Mouse (Mus musculus) liver, postnatal 0 days (tissue): ENCODE data around the gene Tbxa2r. TPM values are rescaled to one million over a fixed set of nuclear protein-coding genes. Genes with fewer than 3 reads are reported as not detected.

Experiments used
- ATAC-seq: fragments of 200-750 bp; cut with Nextera tagmentation; 2 replicates; pipeline ENCODE4 v1.8.0; 2017; ENCODE audit warnings: mild to moderate bottlenecking, moderate library complexity
- DNase-seq: peaks from one replicate; pipeline ENCODE4 v3.0.0-alpha.2; 2016
- H3K27ac ChIP-seq: fragments of 300-500 bp; sonication (generic); 2 replicates; pipeline ENCODE4 v1.5.1; 2014; ENCODE audit warnings: antibody characterized with exemption, moderate library complexity, mild to moderate bottlenecking, low read depth
- H3K27me3 ChIP-seq: fragments of 300-500 bp; sonication (generic); 2 replicates; pipeline ENCODE4 v1.6.1; 2014; ENCODE audit warnings: low read length, control low read depth, mixed read lengths; ENCODE audit not compliant: insufficient read depth
- H3K36me3 ChIP-seq: fragments of 300-500 bp; sonication (generic); replicated peaks from 2 replicates; pipeline ENCODE4 v1.6.1; 2014; ENCODE audit warnings: mild to moderate bottlenecking, control low read depth, low read length, moderate library complexity, mixed read lengths; ENCODE audit not compliant: insufficient read depth
- H3K4me1 ChIP-seq: fragments of 300-500 bp; sonication (generic); 2 replicates; pipeline ENCODE4 v1.6.1; 2014; ENCODE audit warnings: antibody characterized with exemption, mild to moderate bottlenecking, control low read depth; ENCODE audit not compliant: insufficient read depth
- H3K4me2 ChIP-seq: fragments of 300-500 bp; sonication (generic); 2 replicates; pipeline ENCODE4 v1.6.1; 2014; ENCODE audit warnings: low read depth, mild to moderate bottlenecking, low read length, moderate library complexity, mixed read lengths
- H3K4me3 ChIP-seq: fragments of 300-500 bp; sonication (generic); 2 replicates; pipeline ENCODE4 v1.5.1; 2014; ENCODE audit warnings: low read depth, low read length
- H3K9ac ChIP-seq: fragments of 300-500 bp; sonication (generic); replicated peaks from 2 replicates; pipeline ENCODE4 v1.6.1; 2014; ENCODE audit warnings: mild to moderate bottlenecking, moderate library complexity
- H3K9me3 ChIP-seq: fragments of 300-500 bp; sonication (generic); 2 replicates; pipeline ENCODE4 v1.6.1; 2016; ENCODE audit warnings: mild to moderate bottlenecking, control low read depth, low read length, mixed read lengths
- CTCF ChIP-seq: sonication (generic); IDR thresholded peaks from 2 replicates; pipeline ENCODE4 v1.5.1; 2016; ENCODE audit warnings: antibody characterized with exemption, low read depth
- EP300 ChIP-seq: IDR thresholded peaks from 2 replicates; pipeline ENCODE4 v1.6.1; 2016; ENCODE audit warnings: antibody characterized with exemption, low read depth, mild to moderate bottlenecking
- WGBS: fragments of 180-500 bp; shearing (Covaris S2); extraction: QIAGEN DNeasy Blood & Tissue Kit; methylation state at CpG from one replicate; pipeline ENCODE4 v1.1.7; 2014; ENCODE audit not compliant: insufficient replicate concordance; 5-methylcytosine and 5-hydroxymethylcytosine counted together
- polyA plus RNA-seq: library from polyadenylated mRNA; unstranded; fragments of >200 nt; fragmentation: Nextera tagmentation; extraction: Ambion mirVana; gene quantifications from 2 replicates; pipeline ENCODE4 v1.2.1, GENCODE M21; 2015

The Tbxa2r gene
- polyA plus RNA-seq, 1 experiment from 2014 or later = 5.4 TPM

DNA sequence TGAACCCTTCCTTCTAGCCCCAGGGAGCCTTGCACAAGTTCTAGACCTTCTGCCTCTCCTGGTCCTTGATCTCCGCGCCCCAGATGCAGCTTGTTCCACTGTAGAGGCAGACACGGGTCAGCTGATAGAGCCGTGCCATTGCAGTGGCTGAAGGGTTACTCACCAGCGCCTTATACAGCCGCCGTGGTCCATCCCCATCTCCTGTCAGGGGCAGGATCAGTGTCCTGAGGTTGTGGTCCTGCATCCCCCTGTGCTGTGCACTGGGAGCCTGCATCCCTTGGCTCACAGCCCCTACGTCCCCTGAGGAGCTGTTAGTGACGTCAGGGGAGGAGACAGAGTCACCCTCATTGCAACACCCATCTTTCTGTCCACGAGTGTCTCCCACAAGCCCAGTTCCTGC is 25.3 kb upstream of the Tbxa2r start:
- Histone ChIP-seq H3K9ac (peak overlapping the region; percentile 16), H3K9me3 (no peaks in the 10 kb centered on the region), H3K4me2 (peak overlapping the region; percentile 18), H3K27me3 (no peaks in the 10 kb centered on the region), H3K4me1 (peaks cover 64% of the 10 kb centered on the region), H3K36me3 (peaks cover 22% of the 10 kb centered on the region), H3K27ac (peak overlapping the region; percentile 41), H3K4me3 (0 out of 2 replicates have a peak overlapping the region, but pooled peaks have one; percentile 4)
- no peak for DNase-seq
- TF ChIP-seq CTCF (no peak), EP300 (no peak)
- whole genome bisulfite sequencing = 29% methylated on average over 10 of the region's 10 CpGs
- no peak for ATAC-seq

DNA sequence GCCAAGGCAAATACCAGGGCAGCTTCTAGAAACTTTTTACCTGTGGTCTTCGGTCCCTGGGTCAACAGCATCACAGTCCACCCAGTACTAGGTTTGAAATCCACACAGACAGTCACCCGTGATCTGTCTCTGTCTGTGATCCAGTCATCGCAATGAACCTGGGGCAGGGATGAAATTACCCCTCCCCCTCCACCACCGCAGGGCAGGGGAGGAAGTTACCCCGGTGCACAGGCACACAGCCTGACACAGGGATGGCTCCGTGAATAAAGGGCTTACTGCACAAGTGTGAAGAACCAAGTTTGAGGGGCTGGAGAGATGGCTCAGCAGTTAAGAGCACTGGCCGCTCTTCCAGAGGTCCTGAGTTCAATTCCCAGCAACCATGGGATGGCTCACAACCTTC is 24.8 kb upstream of the Tbxa2r start:
- H3K4me1 ChIP-seq = peaks cover 60% of the 10 kb centered on the region
- no peak overlapping the region; the same call in 1 of the 2 replicates for H3K27ac ChIP-seq
- TF ChIP-seq EP300 (no peak), CTCF (no peak)
- ATAC-seq (no peak), DNase-seq (no peak)
- 30% methylated on average over 7 of the region's 7 CpGs for WGBS
- no peaks in the 10 kb centered on the region for H3K27me3 ChIP-seq
- no peaks in the 10 kb centered on the region for H3K9me3 ChIP-seq
- H3K4me2 ChIP-seq = no peak overlapping the region
- H3K9ac ChIP-seq = no peak overlapping the region
- no peak overlapping the region for H3K4me3 ChIP-seq
- H3K36me3 ChIP-seq = peaks cover 25% of the 10 kb centered on the region

DNA sequence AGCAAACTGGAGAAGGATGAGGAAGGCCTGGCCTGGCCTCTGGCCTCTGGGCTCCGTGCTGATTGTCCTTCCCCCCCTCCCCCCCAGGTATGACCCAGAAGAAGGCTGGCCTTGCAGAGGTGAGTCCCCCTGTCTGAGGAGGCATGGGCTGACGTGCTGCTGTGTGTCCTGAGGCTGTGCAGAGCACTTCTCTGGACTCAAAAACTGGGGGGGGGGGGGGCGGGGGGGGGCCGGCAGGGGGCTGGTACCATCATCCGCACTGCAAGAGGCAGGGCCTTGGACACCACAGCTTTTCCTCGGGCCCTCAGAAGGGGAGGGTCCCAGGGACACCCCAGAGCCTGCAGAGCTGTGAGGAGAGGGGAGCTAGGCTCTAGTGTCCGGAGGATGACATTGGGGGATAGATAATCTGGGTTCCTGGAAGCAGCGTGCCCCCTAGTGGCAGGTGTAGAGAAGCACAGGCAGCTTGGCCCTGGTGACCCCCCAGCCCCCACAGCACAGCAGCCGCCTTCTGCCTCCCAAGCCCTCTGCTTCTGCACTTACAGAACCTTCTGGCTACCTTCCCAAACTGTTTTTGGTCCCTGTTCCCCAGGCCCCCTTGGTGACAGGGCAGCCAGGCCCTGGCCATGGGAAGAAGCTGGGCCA is 23.8 kb upstream of the Tbxa2r start:
- DNase-seq = peak; percentile 82
- Histone ChIP-seq H3K9ac (no peak overlapping the region), H3K9me3 (no peaks in the 10 kb centered on the region), H3K27ac (no peak overlapping the region), H3K4me1 (peaks cover 51% of the 10 kb centered on the region), H3K4me3 (no peak overlapping the region), H3K36me3 (peaks cover 34% of the 10 kb centered on the region), H3K27me3 (no peaks in the 10 kb centered on the region), H3K4me2 (no peak overlapping the region)
- WGBS = 26% methylated on average over 7 of the region's 9 CpGs
- TF ChIP-seq CTCF = peak; percentile 97
- no peak for TF ChIP-seq EP300
- peak; percentile 47 for ATAC-seq

DNA sequence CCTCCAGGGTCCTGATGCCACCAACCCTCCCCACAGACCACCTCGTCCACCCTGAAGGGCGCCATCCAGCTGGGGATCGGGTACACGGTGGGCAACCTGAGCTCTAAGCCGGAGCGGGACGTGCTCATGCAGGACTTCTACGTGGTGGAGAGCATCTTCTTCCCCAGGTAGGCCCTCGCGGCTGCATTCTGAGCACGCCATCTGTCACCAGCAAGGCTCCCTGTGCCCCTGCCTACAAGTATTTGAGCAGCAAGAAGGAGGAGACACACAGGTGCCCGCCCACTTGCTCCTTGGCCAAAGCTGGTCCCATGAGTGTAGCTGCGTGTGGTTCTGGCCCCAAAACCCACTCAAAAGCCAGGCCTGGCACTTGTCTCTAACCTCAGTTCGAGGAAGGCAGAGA is 22.9 kb upstream of the Tbxa2r start:
- Histone ChIP-seq H3K27ac (no peak overlapping the region), H3K4me3 (no peak overlapping the region), H3K9ac (no peak overlapping the region), H3K27me3 (no peaks in the 10 kb centered on the region), H3K9me3 (no peaks in the 10 kb centered on the region), H3K4me2 (no peak overlapping the region), H3K4me1 (peaks cover 42% of the 10 kb centered on the region), H3K36me3 (peaks cover 39% of the 10 kb centered on the region)
- WGBS = 92% methylated on average over 14 of the region's 14 CpGs
- ATAC-seq (no peak), DNase-seq (no peak)
- TF ChIP-seq CTCF (no peak), EP300 (no peak)

DNA sequence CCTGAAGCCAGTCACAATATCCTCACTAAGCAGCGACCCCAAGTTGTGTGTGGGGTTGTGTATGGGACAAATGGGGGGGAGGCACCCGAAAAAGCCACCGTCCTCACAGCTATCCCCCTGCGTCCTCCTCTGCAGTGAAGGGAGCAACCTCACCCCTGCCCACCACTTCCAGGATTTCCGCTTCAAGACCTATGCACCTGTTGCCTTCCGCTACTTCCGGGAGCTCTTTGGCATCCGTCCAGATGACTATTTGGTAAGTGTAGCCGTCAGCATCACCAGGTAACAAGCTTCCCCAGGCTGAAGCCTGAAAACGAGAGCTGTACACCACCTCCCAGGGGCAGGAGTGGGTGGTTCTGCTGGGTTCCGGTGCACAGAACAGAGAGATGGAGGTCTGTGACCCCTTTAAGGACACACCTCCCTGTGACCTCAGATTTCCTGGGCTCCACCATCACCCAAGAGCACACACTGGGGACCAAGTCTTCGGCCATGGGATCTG is 22.3 kb upstream of the Tbxa2r start:
- ATAC-seq (no peak), DNase-seq (no peak)
- H3K4me3 ChIP-seq = no peak overlapping the region
- 83% methylated on average over 12 of the region's 12 CpGs for WGBS
- no peak overlapping the region for H3K4me2 ChIP-seq
- H3K9ac ChIP-seq = no peak overlapping the region
- H3K4me1 ChIP-seq = peaks cover 36% of the 10 kb centered on the region
- no peaks in the 10 kb centered on the region for H3K27me3 ChIP-seq
- no peaks in the 10 kb centered on the region for H3K9me3 ChIP-seq
- TF ChIP-seq CTCF = no peak
- TF ChIP-seq EP300 = no peak
- H3K27ac ChIP-seq = no peak overlapping the region
- H3K36me3 ChIP-seq = peaks cover 45% of the 10 kb centered on the region

DNA sequence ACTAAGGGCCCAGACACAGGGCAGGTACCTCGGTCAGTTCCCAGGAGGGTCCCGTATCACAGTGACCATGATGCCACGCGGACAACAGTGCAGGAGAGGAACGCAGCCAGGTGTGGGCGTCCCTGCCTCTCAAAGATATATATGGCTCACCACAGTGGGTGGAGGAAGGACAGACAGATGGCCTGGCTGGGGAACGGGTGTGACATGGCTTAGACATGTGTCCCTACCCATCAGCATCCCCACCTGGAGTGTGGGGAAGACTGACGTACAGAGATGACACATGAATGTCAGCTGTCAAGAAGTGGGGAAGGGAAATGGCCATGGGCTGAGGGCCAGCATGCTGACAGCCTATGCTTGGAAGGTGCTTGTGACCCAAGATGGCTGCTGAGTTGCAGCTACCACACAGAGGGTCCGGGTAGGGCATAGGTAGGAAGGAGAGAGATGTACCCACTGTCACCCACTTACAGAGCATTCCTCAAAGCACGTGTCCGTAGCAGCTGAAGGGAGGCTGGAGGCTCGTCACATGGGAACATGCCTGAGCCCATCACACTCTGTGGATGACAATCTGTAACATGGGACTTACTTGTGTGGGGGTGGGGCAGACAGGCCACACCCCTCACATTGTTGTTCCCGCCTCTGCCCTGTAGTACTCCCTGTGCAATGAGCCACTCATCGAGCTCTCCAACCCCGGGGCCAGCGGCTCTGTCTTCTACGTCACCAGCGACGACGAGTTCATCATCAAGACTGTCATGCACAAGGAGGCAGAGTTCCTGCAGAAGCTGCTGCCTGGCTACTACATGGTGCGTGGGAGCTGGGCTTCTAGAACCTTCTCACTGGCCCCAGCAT is 21.5 kb upstream of the Tbxa2r start:
- no peak overlapping the region for H3K4me3 ChIP-seq
- no peak for ATAC-seq
- DNase-seq = no peak
- TF ChIP-seq EP300 (no peak), CTCF (no peak)
- peaks cover 51% of the 10 kb centered on the region for H3K36me3 ChIP-seq
- H3K9me3 ChIP-seq = no peaks in the 10 kb centered on the region
- H3K27ac ChIP-seq = no peak overlapping the region
- no peak overlapping the region for H3K9ac ChIP-seq
- 89% methylated on average over 21 of the region's 21 CpGs for WGBS
- H3K4me1 ChIP-seq = peaks cover 28% of the 10 kb centered on the region
- no peak overlapping the region for H3K4me2 ChIP-seq
- H3K27me3 ChIP-seq = no peaks in the 10 kb centered on the region
